In the genomic region with DNA sequence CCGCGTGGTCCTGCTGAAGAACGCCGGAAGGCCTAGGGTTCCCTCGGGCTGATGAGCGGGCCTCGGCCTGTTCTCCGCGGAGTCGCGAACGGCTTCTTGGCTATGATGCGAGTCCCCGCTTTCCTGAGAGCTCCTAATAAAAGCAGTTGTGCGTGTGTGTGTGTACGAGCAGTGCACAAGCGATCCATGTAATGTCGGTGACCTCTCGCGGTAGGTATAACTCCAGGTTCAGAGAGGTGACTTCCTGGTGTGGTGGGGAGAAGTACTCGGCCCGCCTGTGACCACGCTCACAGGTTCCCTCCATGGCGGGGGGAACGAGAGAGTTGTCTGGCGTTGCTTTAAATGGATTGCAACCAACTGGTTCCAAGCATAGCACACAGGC, we compare ENCODE assay signal across 8 mouse cellular contexts. TPM values are rescaled to one million over a fixed set of nuclear protein-coding genes. Genes with fewer than 3 reads are reported as not detected.
A peak's percentile ranks its signal among the peaks of the same experiment; 100 is the strongest.
DNase-seq lines count a peak whose midpoint lies in the region; ATAC-seq and TF ChIP-seq lines count a peak whose summit lies in the region.

No protein-coding gene starts in this region.

- peak overlapping the region; percentile 91 for H3K4me3 ChIP-seq in forebrain, embryonic 11.5 days (ENCODE audit: low read depth, low read length)
- peak overlapping the region; percentile 74 for H3K4me3 ChIP-seq in liver, adult 2 months (ENCODE audit: insufficient read depth, low read depth, low read length)
- H3K4me3 ChIP-seq in stomach, embryonic 14.5 days (ENCODE audit: low read depth, low read length) = peak overlapping the region; percentile 83

- peak; percentile 1 for ATAC-seq in CD4-positive, CD25-positive, alpha-beta regulatory T cell, adult 4 months
- ATAC-seq in forebrain, embryonic 11.5 days (replicated peaks; ENCODE audit: low FRiP score) = peak; percentile 13
- ATAC-seq in stomach, embryonic 14.5 days (ENCODE audit: insufficient number of reproducible peaks, insufficient read depth, low FRiP score, low read depth) = no peak

- peak overlapping the region; percentile 81 for H3K4me2 ChIP-seq in forebrain, embryonic 11.5 days (ENCODE audit: low read depth, low read length, severe bottlenecking)
- H3K4me2 ChIP-seq in stomach, embryonic 14.5 days (replicated peaks; ENCODE audit: low read depth, low read length) = peak overlapping the region; percentile 67

- under 1% methylated on average over 26 of the region's 26 CpGs for WGBS in forebrain, embryonic 11.5 days
- WGBS in liver, adult 2 months = under 1% methylated on average over 26 of the region's 26 CpGs
- under 1% methylated on average over 26 of the region's 26 CpGs for WGBS in stomach, embryonic 14.5 days

- no peak for TF ChIP-seq CTCF in liver, adult 2 months (IDR thresholded peaks at IDR 0.05; ENCODE audit: low read depth, low read length)

- peaks cover 21% of the 10 kb centered on the region for H3K36me3 ChIP-seq in forebrain, embryonic 11.5 days (ENCODE audit: control insufficient read depth, insufficient read depth, low read length)
- H3K36me3 ChIP-seq in liver, adult 2 months (ENCODE audit: control insufficient read depth, insufficient read depth, low read length) = peaks cover 26% of the 10 kb centered on the region
- H3K36me3 ChIP-seq in stomach, embryonic 14.5 days (ENCODE audit: control insufficient read depth, insufficient read depth, low read length) = peaks cover 28% of the 10 kb centered on the region

- peak; percentile 72 for DNase-seq in embryo, embryonic 10.5 days (ENCODE audit: low spot score)
- no peak for DNase-seq in embryo, embryonic 11 days
- no peak for DNase-seq in forebrain, embryonic 11.5 days (ENCODE audit: low spot score)
- no peak for DNase-seq in liver, adult 2 months (ENCODE audit: extremely low read depth, low read depth, low spot score)
- no peak for DNase-seq in ovary, postnatal 36 days (ENCODE audit: low spot score)
- no peak for DNase-seq in B cell, adult 2 months

- H3K79me2 ChIP-seq in liver, adult 2 months (ENCODE audit: control insufficient read depth, insufficient read depth, low read length) = peaks cover 4% of the 10 kb centered on the region; the same call in 1 of the 2 replicates

- H3K9ac ChIP-seq in forebrain, embryonic 11.5 days (ENCODE audit: low read length) = peak overlapping the region; percentile 83
- H3K9ac ChIP-seq in liver, adult 2 months (ENCODE audit: low read depth, low read length) = peak overlapping the region; percentile 77
- peak overlapping the region; percentile 57 for H3K9ac ChIP-seq in stomach, embryonic 14.5 days (replicated peaks; ENCODE audit: low read depth, low read length)

- no peaks in the 10 kb centered on the region; the same call in 1 of the 2 replicates for H3K4me1 ChIP-seq in forebrain, embryonic 11.5 days (replicated peaks; ENCODE audit: control insufficient read depth, insufficient read depth, low read length)
- H3K4me1 ChIP-seq in liver, adult 2 months (ENCODE audit: control insufficient read depth, insufficient read depth, low read length) = peaks cover 10% of the 10 kb centered on the region
- peaks cover 18% of the 10 kb centered on the region; the same call in 1 of the 2 replicates for H3K4me1 ChIP-seq in stomach, embryonic 14.5 days (ENCODE audit: control insufficient read depth, insufficient read depth, low read length)

- no peaks in the 10 kb centered on the region for H3K27me3 ChIP-seq in forebrain, embryonic 11.5 days (ENCODE audit: control insufficient read depth, insufficient read depth, low read length)
- H3K27me3 ChIP-seq in liver, adult 2 months (ENCODE audit: control insufficient read depth, insufficient read depth, low read length) = no peaks in the 10 kb centered on the region
- no peaks in the 10 kb centered on the region for H3K27me3 ChIP-seq in stomach, embryonic 14.5 days (ENCODE audit: control insufficient read depth, insufficient read depth, low read length)

- H3K9me3 ChIP-seq in forebrain, embryonic 11.5 days (ENCODE audit: control insufficient read depth, low read length) = no peaks in the 10 kb centered on the region
- no peaks in the 10 kb centered on the region for H3K9me3 ChIP-seq in stomach, embryonic 14.5 days (ENCODE audit: control insufficient read depth, low read depth, low read length)

- H3K27ac ChIP-seq in forebrain, embryonic 11.5 days (ENCODE audit: low read depth, low read length) = peak overlapping the region; percentile 98; the same call in 1 of the 2 replicates
- no peak overlapping the region for H3K27ac ChIP-seq in liver, adult 2 months (replicated peaks; ENCODE audit: insufficient read depth, low read depth, low read length)
- peak overlapping the region; percentile 64 for H3K27ac ChIP-seq in stomach, embryonic 14.5 days (ENCODE audit: low read length)

- no peak for TF ChIP-seq POLR2A in liver, adult 2 months (IDR thresholded peaks at IDR 0.05; ENCODE audit: extremely low read depth, insufficient read depth, low read length)

RNA-seq across cellular contexts. Expression of gene Ncl, which starts 0.6 kb away (rescaled TPM):
- 100 to 1,000 TPM; 304 to 334 TPM for polyA plus RNA-seq in CD4-positive, CD25-positive, alpha-beta regulatory T cell, adult 4 months (2017; shearing (Covaris generic))
- polyA plus RNA-seq in forebrain, embryonic 11.5 days (2014; fragmentation: Nextera tagmentation; extraction: Ambion mirVana) = 410 and 411 TPM in 2 replicates
- 19.7 and 24.3 TPM in 2 replicates for total RNA-seq in liver, adult 2 months (2014; rRNA removed)
- 4.1 and 4.6 TPM in 2 replicates for polyA plus RNA-seq in liver, adult 2 months (2012; rRNA removed)
- 335 and 360 TPM in 2 replicates for polyA plus RNA-seq in stomach, embryonic 14.5 days (2014; fragmentation: Nextera tagmentation; extraction: Ambion mirVana)

RNA-seq across cellular contexts. Expression of gene B3gnt7, which starts 57.2 kb away (rescaled TPM):
- not detected for polyA plus RNA-seq in CD4-positive, CD25-positive, alpha-beta regulatory T cell, adult 4 months (2017; shearing (Covaris generic))
- polyA plus RNA-seq in forebrain, embryonic 11.5 days (2014; fragmentation: Nextera tagmentation; extraction: Ambion mirVana) = 3.7 and 3.9 TPM in 2 replicates
- total RNA-seq in liver, adult 2 months (2014; rRNA removed) = not detected in 2 replicates
- 0.19 and 0.31 TPM in 2 replicates for polyA plus RNA-seq in liver, adult 2 months (2012; rRNA removed)
- 6.7 and 7.3 TPM in 2 replicates for polyA plus RNA-seq in stomach, embryonic 14.5 days (2014; fragmentation: Nextera tagmentation; extraction: Ambion mirVana)

Comparison
In these comparisons a context has a peak if more than half of its experiments do, and no peak if none do; other contexts are left out.
1. RNA of gene Ncl, which starts 0.6 kb away (polyA plus RNA-seq): 410 to 411 TPM in forebrain, embryonic 11.5 days, 335 to 360 TPM in stomach, embryonic 14.5 days and 304 to 334 TPM in CD4-positive, CD25-positive, alpha-beta regulatory T cell, adult 4 months; 4.1 to 4.6 TPM in liver, adult 2 months; every median in the first group is over 10 times any median in the second.
2. Peak in every context shown above with its lines, with median percentiles within 50 percentile points of each other: H3K4me3 ChIP-seq and H3K9ac ChIP-seq.